Mouse (Mus musculus) ES-E14 (cell line): ENCODE results near the gene Ctsa.

Source experiments
- HCFC1 ChIP-seq: IDR thresholded peaks from 2 replicates; pipeline ENCODE4 v1.6.1; 2012; ENCODE audit warnings: low read length, inconsistent platforms, borderline replicate concordance; ENCODE audit not compliant: insufficient read depth
- ZC3H11A ChIP-seq: IDR thresholded peaks from 2 replicates; pipeline ENCODE4 v1.6.1; 2012; ENCODE audit warnings: low read depth, mild to moderate bottlenecking, inconsistent platforms, low read length, borderline replicate concordance
- ZNF384 ChIP-seq: IDR thresholded peaks from 2 replicates; pipeline ENCODE4 v1.6.1; 2012; ENCODE audit warnings: low read depth, low read length, inconsistent platforms

- TF ChIP-seq ZC3H11A (no peak), HCFC1 (no peak), ZNF384 (no peak)
These were observed 47.0 kb downstream of the Ctsa start for GRCm38 (mm10) chr2:164879568-164880277.
